Mouse (Mus musculus) hindbrain, embryonic 16.5 days (tissue): Measurements from ENCODE around the gene Rap1gap2. TPM values are rescaled to one million over a fixed set of nuclear protein-coding genes. Genes with fewer than 3 reads are reported as not detected.

Experiments
- ATAC-seq: fragments of 200-750 bp; cut with Nextera tagmentation; 2 replicates; pipeline ENCODE4 v1.8.0; 2017; ENCODE audit warnings: moderate TSS enrichment, moderate library complexity
- H3K27ac ChIP-seq: fragments of 300-500 bp; sonication (generic); 2 replicates; pipeline ENCODE4 v1.5.1; 2014; ENCODE audit warnings: low read depth, mild to moderate bottlenecking, control low read depth, low read length, moderate library complexity
- H3K27me3 ChIP-seq: fragments of 300-500 bp; sonication (generic); replicated peaks from 2 replicates; pipeline ENCODE4 v1.6.1; 2014; ENCODE audit warnings: low read length; ENCODE audit not compliant: control insufficient read depth, insufficient read depth
- H3K36me3 ChIP-seq: fragments of 300-500 bp; sonication (generic); 2 replicates; pipeline ENCODE4 v1.6.1; 2014; ENCODE audit warnings: mild to moderate bottlenecking, low read length, moderate library complexity, mixed read lengths; ENCODE audit not compliant: control insufficient read depth, insufficient read depth
- H3K4me1 ChIP-seq: fragments of 300-500 bp; sonication (generic); 2 replicates; pipeline ENCODE4 v1.6.1; 2014; ENCODE audit warnings: low read depth, low read length; ENCODE audit not compliant: control insufficient read depth, insufficient read depth
- H3K4me2 ChIP-seq: fragments of 300-500 bp; sonication (generic); 2 replicates; pipeline ENCODE4 v1.6.1; 2014; ENCODE audit warnings: mild to moderate bottlenecking, low read length, control low read depth, moderate library complexity
- H3K4me3 ChIP-seq: fragments of 300-500 bp; sonication (generic); 2 replicates; pipeline ENCODE4 v1.5.1; 2014; ENCODE audit warnings: mild to moderate bottlenecking, low read length, control low read depth, moderate library complexity
- H3K9ac ChIP-seq: fragments of 300-500 bp; sonication (generic); 2 replicates; pipeline ENCODE4 v1.6.1; 2014; ENCODE audit warnings: low read depth, mild to moderate bottlenecking, control low read depth, low read length, moderate library complexity
- H3K9me3 ChIP-seq: fragments of 300-500 bp; sonication (generic); 2 replicates; pipeline ENCODE4 v1.6.1; 2014; ENCODE audit warnings: mild to moderate bottlenecking, low read length, moderate library complexity; ENCODE audit not compliant: control insufficient read depth
- WGBS: fragments of 180-500 bp; shearing (Covaris S2); extraction: QIAGEN DNeasy Blood & Tissue Kit; methylation state at CpG from one replicate; pipeline ENCODE4 v1.1.7; 2014; 5-methylcytosine and 5-hydroxymethylcytosine counted together
- polyA plus RNA-seq: library from polyadenylated mRNA; unstranded; fragments of >200 nt; fragmentation: Nextera tagmentation; extraction: Ambion mirVana; gene quantifications from 2 replicates; pipeline ENCODE4 v1.2.1, GENCODE M21; 2015

The Rap1gap2 gene
- polyA plus RNA-seq, 1 experiment from 2014 or later, result 13.7 TPM

DNA sequence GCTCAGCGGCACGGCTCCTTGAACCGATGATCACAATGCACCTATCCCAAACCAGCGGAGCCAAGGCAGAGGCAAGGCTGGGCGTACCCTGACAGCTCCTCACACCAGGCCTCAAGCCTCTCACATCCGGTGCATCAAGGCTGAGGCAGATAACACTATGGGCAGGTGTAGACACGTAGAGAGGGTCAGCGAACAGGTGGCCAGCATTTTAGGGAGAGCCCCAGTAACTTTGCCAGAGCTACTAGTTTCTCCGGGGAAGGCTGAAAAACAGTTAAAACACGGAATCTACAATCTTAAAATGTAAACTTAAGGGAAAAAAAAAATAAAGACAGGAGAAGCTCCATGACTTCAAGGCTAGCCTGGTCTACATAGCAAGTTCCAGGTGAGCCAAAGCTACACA, 98.1 kb downstream of the Rap1gap2 start:
- H3K27ac ChIP-seq, result no peak overlapping the region
- no peaks in the 10 kb centered on the region for H3K9me3 ChIP-seq
- ATAC-seq, result no peak
- H3K4me1 ChIP-seq, result no peaks in the 10 kb centered on the region
- no peak overlapping the region for H3K9ac ChIP-seq
- WGBS, result 94% methylated on average over 10 of the region's 10 CpGs
- H3K4me2 ChIP-seq, result no peak overlapping the region
- no peaks in the 10 kb centered on the region for H3K27me3 ChIP-seq
- H3K4me3 ChIP-seq, result no peak overlapping the region
- H3K36me3 ChIP-seq, result no peaks in the 10 kb centered on the region

DNA sequence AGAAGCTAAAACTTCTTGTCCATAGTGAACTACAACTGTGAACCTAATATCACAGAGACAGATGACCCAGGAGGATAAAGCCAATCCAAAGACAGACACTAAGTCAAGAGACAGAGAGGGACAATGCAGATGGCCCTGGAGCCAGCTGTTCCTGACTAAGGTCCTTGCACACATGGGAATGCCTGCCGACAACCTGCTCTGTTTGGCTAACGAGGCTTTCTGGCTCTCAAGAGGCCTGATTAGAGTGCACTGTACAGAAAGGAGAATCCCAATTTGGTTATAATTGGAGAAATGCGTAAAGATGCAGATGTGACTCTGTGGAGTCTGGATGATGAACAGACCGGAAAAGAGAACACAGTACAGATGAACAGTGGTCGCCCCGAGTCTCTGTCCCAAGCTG, 104.4 kb downstream of the Rap1gap2 start:
- Histone ChIP-seq H3K36me3 (no peaks in the 10 kb centered on the region), H3K9me3 (no peaks in the 10 kb centered on the region), H3K4me2 (no peak overlapping the region), H3K27ac (no peak overlapping the region), H3K27me3 (no peaks in the 10 kb centered on the region), H3K4me3 (no peak overlapping the region), H3K9ac (no peak overlapping the region), H3K4me1 (peaks cover 2% of the 10 kb centered on the region; the same call in 1 of the 2 replicates)
- no peak for ATAC-seq
- 54% methylated on average over 6 of the region's 6 CpGs for WGBS

DNA sequence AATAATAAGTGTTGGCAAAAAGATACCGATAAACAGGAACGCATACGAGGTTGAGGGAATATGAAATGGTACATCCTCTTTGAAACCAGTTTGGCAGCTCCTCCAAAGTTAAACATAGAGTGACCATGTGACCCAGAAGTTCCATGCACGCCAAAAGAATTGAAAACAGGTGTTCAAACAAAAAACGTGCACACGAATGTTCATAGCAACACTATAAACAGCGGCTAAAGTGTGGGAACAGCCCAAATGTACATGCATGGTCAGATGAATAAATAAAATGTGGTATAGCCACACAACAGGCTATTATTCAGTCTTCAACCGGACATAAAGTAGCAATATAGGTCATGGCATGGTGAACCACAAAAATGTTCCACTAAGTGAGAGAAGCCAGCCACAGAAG, 108.2 kb downstream of the Rap1gap2 start:
- whole genome bisulfite sequencing, result 86% methylated on average over 8 of the region's 8 CpGs
- Histone ChIP-seq H3K4me3 (no peak overlapping the region), H3K4me1 (peaks cover 2% of the 10 kb centered on the region; the same call in 1 of the 2 replicates), H3K36me3 (no peaks in the 10 kb centered on the region), H3K27me3 (no peaks in the 10 kb centered on the region), H3K9me3 (no peaks in the 10 kb centered on the region), H3K9ac (no peak overlapping the region), H3K27ac (no peak overlapping the region), H3K4me2 (no peak overlapping the region)
- no peak for ATAC-seq

DNA sequence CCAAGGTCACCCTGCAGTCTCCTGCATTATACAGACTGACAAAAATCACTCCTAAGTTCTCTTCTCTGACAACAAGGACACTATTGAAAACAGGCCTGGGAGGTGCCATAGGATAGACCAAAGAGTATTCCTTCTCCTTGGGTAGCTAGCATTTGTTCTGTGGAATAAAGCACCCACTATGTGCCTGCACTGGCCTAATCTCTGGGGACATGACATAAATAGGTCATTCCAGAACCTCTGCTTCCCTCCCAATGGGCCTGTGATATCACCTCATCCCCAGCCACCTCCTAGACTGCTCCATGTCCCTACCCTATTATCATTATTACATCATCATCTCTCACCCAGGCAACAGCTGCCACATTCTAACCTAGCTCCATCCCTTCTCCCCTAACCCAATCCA, 108.7 kb downstream of the Rap1gap2 start:
- Histone ChIP-seq H3K4me3 (no peak overlapping the region), H3K36me3 (no peaks in the 10 kb centered on the region), H3K27ac (no peak overlapping the region), H3K9ac (no peak overlapping the region), H3K9me3 (no peaks in the 10 kb centered on the region), H3K27me3 (no peaks in the 10 kb centered on the region), H3K4me1 (peaks cover 2% of the 10 kb centered on the region; the same call in 1 of the 2 replicates), H3K4me2 (no peak overlapping the region)
- ATAC-seq, result no peak

DNA sequence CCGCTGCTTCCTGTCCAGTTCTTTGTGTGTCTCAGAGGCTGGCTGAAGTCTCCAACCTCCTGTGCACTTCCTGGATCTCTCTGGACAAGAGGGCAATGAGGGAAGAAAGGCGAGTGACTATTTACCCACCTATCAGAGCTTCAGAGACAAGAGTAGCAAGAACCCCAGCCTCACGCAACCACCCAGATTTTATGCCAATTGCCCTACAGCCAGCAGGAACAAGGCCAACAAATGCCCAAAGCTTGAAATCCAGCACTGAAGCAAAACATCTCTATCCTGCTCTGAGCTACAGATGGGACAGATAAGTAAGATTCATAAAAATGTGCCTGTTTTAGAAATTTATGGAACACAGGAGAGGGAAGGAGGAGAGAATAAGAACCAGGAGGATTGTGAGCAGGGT, 109.7 kb downstream of the Rap1gap2 start:
- Histone ChIP-seq H3K4me2 (no peak overlapping the region), H3K4me3 (no peak overlapping the region), H3K27ac (no peak overlapping the region), H3K9ac (no peak overlapping the region), H3K27me3 (no peaks in the 10 kb centered on the region), H3K36me3 (no peaks in the 10 kb centered on the region), H3K4me1 (peaks cover 2% of the 10 kb centered on the region; the same call in 1 of the 2 replicates), H3K9me3 (no peaks in the 10 kb centered on the region)
- 67% methylated on average over 3 of the region's 3 CpGs for WGBS
- ATAC-seq, result no peak

DNA sequence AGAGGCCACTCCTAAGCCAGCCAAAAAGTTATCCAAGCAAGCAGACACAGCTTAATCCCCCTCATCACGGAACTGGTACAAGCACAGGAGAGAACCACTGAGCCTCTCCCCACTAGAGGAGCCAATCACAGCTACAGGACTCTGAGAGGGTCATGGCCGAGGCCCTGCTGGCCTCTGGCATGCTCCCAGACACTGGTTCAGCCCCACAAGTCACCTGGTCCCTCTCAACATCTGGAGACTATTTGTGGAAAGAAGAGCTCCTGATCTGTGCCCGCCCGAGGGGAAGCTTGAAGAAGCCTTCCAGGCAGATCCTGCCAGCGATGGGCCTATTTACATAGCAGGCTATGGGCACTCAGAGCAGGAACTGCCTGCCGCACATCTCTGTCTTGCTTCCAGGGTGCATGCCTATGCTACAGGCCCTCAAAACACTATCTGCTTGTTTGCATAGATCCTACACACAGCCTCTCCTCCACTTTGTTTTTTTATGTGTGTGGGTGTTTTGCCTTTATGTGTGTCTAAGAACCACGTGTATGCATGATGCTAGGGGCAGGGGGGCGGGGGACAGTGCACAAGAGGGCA, 111.1 kb downstream of the Rap1gap2 start:
- Histone ChIP-seq H3K4me3 (no peak overlapping the region), H3K36me3 (no peaks in the 10 kb centered on the region), H3K4me2 (no peak overlapping the region), H3K27me3 (no peaks in the 10 kb centered on the region), H3K9ac (no peak overlapping the region), H3K27ac (no peak overlapping the region), H3K9me3 (no peaks in the 10 kb centered on the region), H3K4me1 (no peaks in the 10 kb centered on the region)
- 62% methylated on average over 8 of the region's 8 CpGs for WGBS
- ATAC-seq, result no peak

DNA sequence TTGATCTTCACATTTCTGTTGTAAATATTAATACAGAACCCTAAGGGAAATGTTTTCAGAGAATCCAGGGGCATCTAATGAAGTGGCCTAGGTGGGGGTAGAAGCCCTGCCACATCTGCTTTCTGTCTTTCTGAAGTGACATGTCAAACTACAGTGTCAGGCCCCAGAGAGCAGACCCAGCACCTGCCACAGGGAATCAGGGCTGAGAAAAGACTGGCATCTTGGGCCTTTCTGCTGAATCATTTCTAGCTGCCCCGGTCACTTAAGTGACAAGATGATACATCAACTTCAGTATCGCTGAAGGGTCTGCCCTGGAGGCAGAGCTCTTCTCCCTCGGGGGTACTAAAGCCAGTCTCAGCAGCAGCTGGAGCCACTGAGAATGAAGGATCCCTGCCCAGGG, 111.7 kb downstream of the Rap1gap2 start:
- Histone ChIP-seq H3K9me3 (no peaks in the 10 kb centered on the region), H3K9ac (no peak overlapping the region), H3K4me2 (no peak overlapping the region), H3K4me1 (no peaks in the 10 kb centered on the region), H3K27ac (no peak overlapping the region), H3K36me3 (no peaks in the 10 kb centered on the region), H3K4me3 (no peak overlapping the region), H3K27me3 (no peaks in the 10 kb centered on the region)
- WGBS, result 34% methylated on average over 3 of the region's 3 CpGs
- ATAC-seq, result no peak

DNA sequence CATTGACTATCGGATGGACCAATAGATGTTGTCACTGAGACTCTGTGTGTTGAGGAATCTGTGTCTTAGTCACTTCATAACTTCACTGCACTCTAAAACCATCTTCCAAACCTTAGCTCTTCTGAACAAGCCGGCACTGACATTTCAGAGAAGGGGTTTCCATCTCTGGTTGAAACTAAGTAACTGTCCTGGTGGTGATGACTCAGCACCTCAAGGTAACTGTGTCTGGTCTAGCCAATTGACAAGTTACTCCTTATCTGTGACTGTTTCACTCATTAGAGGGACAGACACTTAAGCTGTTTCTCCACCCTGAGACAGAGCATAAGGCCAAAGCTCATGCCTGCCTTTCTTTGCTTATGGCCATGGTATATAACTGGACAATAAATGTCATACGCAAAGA, 114.1 kb downstream of the Rap1gap2 start:
- Histone ChIP-seq H3K4me1 (no peaks in the 10 kb centered on the region), H3K4me2 (no peak overlapping the region), H3K36me3 (no peaks in the 10 kb centered on the region), H3K9me3 (no peaks in the 10 kb centered on the region), H3K27ac (no peak overlapping the region), H3K4me3 (no peak overlapping the region), H3K27me3 (no peaks in the 10 kb centered on the region), H3K9ac (no peak overlapping the region)
- ATAC-seq, result no peak
- WGBS, result 97% methylated on average over 3 of the region's 3 CpGs

DNA sequence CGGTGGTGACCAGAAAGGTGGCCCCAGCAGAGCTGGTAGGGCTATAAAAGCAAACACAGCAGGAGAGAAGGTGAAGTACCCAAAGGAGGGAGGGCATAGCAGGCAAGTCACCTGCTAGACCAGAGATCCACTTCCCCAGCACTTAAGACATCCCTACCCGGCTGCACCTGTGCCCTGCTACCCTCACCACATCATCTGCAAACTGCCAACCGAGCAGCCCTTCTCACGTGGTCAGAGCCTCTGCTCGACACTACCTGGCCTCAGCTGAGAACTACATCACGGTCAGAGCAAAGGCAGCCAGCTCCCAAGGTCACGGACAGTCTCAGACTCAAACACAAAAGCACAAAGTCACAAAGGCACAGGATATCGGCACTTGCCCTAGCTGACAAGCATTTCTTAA, 116.8 kb downstream of the Rap1gap2 start:
- 72% methylated on average over 8 of the region's 8 CpGs for WGBS
- ATAC-seq, result no peak

More for the DNA sequence above, 116.8 kb downstream of the Rap1gap2 start:
- Histone ChIP-seq H3K9me3 (no peaks in the 10 kb centered on the region), H3K9ac (no peak overlapping the region), H3K4me2 (no peak overlapping the region), H3K4me1 (no peaks in the 10 kb centered on the region), H3K4me3 (no peak overlapping the region), H3K27ac (no peak overlapping the region), H3K36me3 (no peaks in the 10 kb centered on the region), H3K27me3 (no peaks in the 10 kb centered on the region)
